Mouse (Mus musculus) c-Kit-positive CD71-positive TER-119-positive erythroid progenitor cells, embryonic 14.5 days (primary cell): ENCODE data around the gene Ilvbl.
"Not testable (repeated sequence)": the region's sequence is repeated elsewhere in the genome, so short reads cannot be mapped to it uniquely, and the experiment has no call there.

Experiments used
- DNase-seq: peaks from one replicate; pipeline ENCODE4 v3.0.0-alpha.2; 2013; ENCODE audit warnings: low spot score

The Ilvbl gene

GRCm38 (mm10) chr10:78574250-78575104 lies at the start of gene Ilvbl:
Gene Ilvbl (plus strand): TSS chr10:78574346.
- peak; percentile 96 for DNase-seq

DNA sequence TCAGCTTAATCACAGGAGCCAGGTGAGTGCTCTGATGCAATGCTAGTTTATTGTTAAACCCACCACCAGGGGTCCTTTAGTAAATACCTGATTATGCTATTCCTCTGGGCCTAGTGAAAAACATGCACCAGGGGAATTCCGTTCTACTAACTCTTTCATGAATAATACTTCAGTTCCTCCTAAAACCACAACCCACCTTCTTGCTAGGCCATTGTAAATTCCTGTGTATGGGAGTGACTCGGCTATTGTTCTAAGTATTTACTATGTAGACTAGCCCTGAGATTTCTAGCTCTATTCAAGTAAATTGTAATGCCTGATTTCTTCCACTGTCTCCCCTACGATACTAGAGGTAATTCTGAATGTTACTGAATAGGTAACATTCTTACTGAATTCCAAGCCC lies 49.1 kb upstream of the Ilvbl start:
- DNase-seq: not testable (repeated sequence)

DNA sequence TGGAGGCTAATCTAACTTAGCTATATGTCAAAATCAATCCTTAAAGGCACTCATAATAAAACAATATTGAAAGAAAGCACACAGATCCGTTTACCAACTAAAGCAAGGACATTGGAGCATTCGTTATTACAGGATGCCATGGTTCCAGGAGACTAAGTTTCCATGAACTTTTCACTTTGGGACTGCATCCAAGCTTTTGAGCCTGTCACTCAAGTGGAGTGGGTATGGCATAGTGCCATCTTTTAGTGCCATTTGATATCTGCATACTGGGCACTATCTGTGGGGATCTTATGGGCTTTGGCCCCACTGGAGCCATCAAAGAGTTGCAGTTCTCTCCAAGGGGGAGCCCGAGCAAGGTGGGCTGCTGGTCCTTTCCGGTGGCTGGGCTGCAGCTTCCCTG lies 48.6 kb upstream of the Ilvbl start:
- no peak for DNase-seq

GRCm38 (mm10) chr10:78540943-78541342 lies 33.2 kb upstream of the Ilvbl start:
- no peak for DNase-seq

DNA sequence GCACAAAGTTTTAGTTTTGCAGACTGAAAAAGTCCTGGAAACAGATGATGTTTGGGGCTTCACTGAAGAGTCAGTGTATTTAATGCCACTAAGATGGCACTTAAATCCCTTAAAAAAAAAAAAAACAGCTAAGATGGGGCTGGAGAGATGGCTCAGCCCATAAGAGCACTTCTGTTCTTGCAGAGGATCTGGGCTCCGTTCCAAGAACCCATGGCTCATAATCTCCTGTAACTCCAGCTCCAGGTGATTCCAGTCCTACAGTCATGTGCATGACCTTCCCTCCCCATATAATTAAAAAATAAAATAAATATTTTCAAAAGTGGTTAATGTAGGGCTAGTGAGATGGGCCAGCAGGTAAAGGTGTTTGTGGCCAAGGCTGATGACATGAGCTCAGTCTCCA lies 9.1 kb upstream of the Ilvbl start:
- no peak for DNase-seq

- DNase-seq: no peak
Observed at GRCm38 (mm10) chr10:78569191-78569590, 5.0 kb upstream of the Ilvbl start.

DNA sequence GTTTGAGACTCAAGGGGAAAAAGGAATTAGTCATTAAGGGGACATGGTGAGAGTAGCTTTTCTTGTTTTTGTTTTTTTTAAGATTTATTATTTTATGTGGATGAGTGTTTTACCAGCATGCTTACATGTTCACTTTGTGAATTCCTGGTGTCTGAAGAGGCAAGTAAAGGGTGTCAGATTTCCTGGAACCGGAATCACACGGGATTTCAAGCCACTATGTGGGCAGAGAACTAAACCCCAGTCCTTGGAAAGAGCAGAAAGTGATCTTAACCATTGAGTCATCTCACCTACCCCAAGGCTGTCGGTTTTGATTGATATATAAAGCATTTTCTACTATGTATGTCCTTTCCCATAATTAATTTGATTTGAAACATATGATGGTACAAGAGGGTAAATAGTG lies 4.5 kb upstream of the Ilvbl start:
- no peak for DNase-seq

DNA sequence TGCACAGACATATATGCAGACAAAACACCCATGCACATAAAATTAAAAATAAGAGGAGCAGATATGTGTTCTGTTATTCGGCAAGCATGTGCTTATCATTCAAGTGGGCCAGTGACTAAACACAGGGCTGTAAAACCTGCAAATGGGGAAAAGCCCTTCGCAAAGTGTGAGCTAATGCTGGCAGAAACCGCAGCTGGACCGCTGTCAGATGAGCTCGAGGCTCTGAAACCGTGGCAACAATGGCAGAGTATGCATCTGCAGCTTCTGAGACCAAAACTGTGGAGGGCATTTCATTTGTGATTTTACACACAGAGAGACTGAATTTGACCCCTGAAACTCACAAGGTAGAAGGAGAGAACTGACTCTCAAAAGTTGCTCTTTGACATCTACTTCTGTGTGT lies 3.7 kb upstream of the Ilvbl start:
- no peak for DNase-seq

DNA sequence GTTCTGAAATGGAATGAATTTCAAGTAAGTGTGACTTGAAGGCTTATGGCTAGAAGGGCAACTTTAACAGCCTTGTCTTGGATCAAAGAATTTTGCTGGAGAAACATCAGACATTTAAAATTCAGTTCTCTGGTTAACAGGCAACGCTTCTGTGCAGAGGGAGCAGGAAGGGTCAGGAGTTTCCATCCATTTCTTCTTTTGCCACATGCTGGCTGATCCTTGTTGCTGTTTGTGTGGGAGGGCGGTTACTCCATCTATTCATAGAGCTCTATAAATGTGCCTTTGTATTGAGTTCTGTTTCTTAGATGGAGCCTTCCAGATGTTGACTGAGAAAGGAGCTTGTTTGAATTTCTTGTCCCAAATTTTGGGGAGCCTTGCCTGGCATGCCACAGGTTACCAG lies 3.2 kb upstream of the Ilvbl start:
- DNase-seq: no peak

DNA sequence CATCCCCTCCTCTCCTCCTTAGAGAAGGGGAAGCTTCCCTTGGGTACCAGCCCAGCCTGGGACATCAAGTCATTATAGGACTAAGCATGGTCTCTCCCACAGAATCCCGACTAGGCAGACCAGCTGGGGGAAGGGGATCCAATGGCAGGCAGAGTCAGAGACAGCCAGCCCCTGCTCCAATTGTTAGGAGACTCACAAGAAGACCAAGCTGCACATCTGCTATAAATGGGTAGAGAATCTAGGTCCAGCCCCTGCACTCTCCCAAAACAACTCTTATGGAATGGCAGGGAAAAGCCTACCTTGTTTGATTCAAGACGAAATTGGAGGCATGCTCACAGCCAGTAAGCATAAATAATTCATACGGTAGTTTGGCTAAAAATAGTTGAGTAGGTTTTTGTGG lies 920 bp upstream of the Ilvbl start:
- no peak for DNase-seq

DNA sequence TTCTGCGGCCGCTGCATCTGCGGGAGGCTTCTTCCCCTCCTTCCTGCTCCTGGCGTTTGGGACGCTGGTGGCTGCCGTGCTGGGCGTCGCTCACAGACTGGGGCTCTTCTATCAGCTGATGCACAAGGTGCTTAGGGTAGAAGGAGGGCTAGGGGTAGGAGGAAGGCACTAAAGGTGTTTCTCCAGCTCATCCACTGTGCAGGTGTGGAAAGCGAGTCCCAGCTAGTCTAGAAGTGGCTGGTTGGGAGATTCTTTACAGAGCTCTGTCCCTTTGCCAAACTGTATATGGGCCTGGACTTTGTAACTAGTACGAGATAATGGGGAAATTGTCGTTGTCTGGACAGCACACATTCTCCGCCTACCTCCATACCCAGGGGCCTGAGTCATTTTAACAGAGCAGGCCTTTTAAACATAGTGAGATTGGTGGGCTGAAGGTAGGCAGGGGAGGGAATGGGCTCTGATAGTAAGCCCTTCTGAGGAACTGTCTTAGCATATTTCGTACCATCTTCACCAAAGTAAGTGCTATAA lies 1.0 kb downstream of the Ilvbl start:
- no peak for DNase-seq

DNA sequence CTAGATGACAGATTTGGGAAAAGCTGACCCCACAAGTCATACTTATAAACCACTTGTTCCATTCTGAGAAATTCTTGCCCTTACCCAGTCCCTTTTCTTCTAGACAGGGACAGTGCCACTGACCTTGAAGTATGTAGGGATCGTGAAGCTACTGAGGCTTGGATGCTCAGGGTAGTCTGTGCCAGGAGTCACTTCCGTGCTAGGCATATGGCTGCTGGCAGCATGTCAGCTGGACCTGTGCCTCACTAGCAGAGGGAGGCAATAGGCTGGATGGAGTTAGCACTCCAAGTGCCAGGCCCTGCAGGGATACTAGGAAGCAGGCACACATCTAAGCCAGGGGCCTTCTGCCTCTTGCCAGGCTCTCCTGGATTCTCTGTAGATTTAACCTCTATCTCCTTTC lies 1.5 kb downstream of the Ilvbl start:
- DNase-seq: peak; percentile 14

- DNase-seq: no peak
Observed at GRCm38 (mm10) chr10:78576435-78577184, 2.5 kb downstream of the Ilvbl start.

DNA sequence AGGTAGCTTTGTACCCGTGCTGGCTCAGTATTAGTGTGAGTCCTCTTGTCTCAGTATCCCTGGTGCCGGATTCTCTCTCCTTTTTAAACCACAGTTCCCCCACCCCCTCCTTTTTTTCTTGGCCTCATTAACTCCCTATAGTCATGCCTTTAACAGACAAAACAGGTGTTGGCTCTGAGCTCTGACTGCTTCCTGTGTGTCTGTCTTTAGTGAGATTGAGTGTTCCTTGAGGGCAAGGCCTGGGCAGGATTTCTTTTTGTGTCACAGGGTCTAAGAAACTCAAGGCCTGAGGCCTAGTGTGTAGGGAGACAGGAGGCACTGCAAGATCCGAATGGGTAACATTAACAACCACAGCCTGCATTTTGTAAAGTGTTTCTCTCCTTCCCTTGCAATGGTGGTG lies 4.1 kb downstream of the Ilvbl start:
- DNase-seq: no peak

- no peak for DNase-seq
Observed at GRCm38 (mm10) chr10:78581121-78581520, 7.0 kb downstream of the Ilvbl start.

DNA sequence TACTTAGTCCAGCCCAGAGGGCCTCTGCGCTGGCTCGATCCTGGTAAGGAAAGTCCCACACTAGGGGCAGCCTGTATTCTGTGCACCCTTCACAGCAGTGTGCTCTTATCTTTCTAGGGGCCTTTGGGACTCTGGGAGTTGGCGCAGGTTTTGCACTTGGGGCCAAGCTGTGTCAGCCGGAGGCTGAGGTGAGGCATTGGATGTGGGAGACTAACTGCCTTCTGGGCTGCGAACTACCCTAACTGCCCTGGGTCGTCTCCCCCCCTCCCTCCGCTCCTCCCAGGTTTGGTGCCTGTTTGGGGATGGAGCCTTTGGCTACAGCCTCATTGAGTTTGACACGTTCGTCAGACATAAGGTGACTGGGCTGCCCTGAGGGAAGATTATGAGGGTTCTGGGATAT lies 9.2 kb downstream of the Ilvbl start:
- DNase-seq: no peak

- no peak for DNase-seq
Observed at GRCm38 (mm10) chr10:78583939-78584338, 9.8 kb downstream of the Ilvbl start.

DNA sequence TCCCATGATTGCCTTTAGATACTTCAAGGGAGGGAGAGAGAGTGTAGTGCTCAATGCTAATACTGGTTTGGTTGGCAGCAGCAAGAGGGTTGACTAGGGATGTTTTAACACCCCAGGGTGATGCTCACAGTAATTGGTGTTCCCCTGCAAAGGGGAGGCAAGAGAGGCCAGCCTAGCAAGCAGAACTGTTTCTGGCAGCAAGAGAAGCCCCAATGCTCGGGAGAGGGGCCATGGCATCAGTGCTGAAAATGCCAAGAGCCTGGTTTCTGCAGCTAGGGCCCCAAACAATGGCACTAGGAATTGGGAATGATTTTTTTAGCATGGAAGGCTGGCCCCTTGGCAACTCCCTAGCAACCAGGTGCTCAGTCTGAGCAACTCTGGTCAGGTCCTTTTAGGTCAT lies 10.8 kb downstream of the Ilvbl start:
- no peak for DNase-seq

DNA sequence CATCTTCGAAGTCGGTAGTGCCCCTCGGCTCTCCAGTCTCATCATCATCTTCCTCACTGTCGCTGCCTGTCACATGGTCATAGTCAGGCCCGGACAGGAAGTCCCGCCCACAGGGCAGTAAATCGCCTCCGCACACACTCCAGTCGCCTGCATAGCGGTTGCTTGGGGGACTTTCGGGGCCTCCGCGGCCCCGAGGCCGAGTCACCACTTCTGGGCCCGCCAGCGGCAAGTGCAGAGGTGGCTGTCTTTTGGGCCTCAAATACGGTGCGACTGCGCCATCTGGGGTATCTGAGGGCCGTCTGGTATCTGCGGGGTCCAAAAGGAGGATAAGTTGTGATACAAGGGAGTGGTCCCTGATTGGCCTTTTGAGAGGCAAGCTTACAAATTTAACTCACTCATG lies 11.5 kb downstream of the Ilvbl start:
- DNase-seq: no peak

GRCm38 (mm10) chr10:78586026-78586425 lies 11.9 kb downstream of the Ilvbl start:
- no peak for DNase-seq

GRCm38 (mm10) chr10:78589291-78589690 lies 15.1 kb downstream of the Ilvbl start:
- no peak for DNase-seq

- DNase-seq: no peak
Observed at GRCm38 (mm10) chr10:78589901-78590300, 15.8 kb downstream of the Ilvbl start.

GRCm38 (mm10) chr10:78590744-78591143 lies 16.6 kb downstream of the Ilvbl start:
- no peak for DNase-seq
